Mouse (Mus musculus) heart, embryonic 10.5 days (tissue): ENCODE results near the gene Coa5. TPM values are rescaled to one million over a fixed set of nuclear protein-coding genes. Genes with fewer than 3 reads are reported as not detected.

ENCODE experiments used
- DNase-seq: peaks from one replicate; pipeline ENCODE4 v3.0.0-alpha.2; 2017; ENCODE audit warnings: low spot score
- H3K27ac ChIP-seq: fragments of 300-500 bp; sonication (generic); 2 replicates; pipeline ENCODE4 v1.5.1; 2016; ENCODE audit warnings: mild to moderate bottlenecking
- H3K27me3 ChIP-seq: fragments of 300-500 bp; sonication (generic); 2 replicates; pipeline ENCODE4 v1.6.1; 2016; ENCODE audit warnings: mild to moderate bottlenecking; ENCODE audit not compliant: poor library complexity, insufficient read depth, severe bottlenecking
- H3K36me3 ChIP-seq: fragments of 300-500 bp; sonication (generic); 2 replicates; pipeline ENCODE4 v1.6.1; 2016; ENCODE audit warnings: mild to moderate bottlenecking, moderate library complexity
- H3K4me1 ChIP-seq: fragments of 300-500 bp; sonication (generic); 2 replicates; pipeline ENCODE4 v1.6.1; 2016; ENCODE audit warnings: mild to moderate bottlenecking
- H3K4me3 ChIP-seq: fragments of 300-500 bp; sonication (generic); 2 replicates; pipeline ENCODE4 v1.5.1; 2016; ENCODE audit warnings: mild to moderate bottlenecking, moderate library complexity
- H3K9me3 ChIP-seq: fragments of 300-500 bp; sonication (generic); 2 replicates; pipeline ENCODE4 v1.6.1; 2016; ENCODE audit warnings: mild to moderate bottlenecking, moderate library complexity
- WGBS: fragments of 180-500 bp; shearing (Covaris S2); methylation state at CpG from one replicate; pipeline ENCODE4 v1.1.7; 2016; 5-methylcytosine and 5-hydroxymethylcytosine counted together
- polyA plus RNA-seq: library from polyadenylated mRNA; unstranded; fragments of >200 nt; fragmentation: Nextera tagmentation; extraction: Ambion mirVana; gene quantifications from 2 replicates; pipeline ENCODE4 v1.2.1, GENCODE M21; 2016

Coa5 gene
- polyA plus RNA-seq, 1 experiment from 2014 or later = 71.4 TPM

DNA sequence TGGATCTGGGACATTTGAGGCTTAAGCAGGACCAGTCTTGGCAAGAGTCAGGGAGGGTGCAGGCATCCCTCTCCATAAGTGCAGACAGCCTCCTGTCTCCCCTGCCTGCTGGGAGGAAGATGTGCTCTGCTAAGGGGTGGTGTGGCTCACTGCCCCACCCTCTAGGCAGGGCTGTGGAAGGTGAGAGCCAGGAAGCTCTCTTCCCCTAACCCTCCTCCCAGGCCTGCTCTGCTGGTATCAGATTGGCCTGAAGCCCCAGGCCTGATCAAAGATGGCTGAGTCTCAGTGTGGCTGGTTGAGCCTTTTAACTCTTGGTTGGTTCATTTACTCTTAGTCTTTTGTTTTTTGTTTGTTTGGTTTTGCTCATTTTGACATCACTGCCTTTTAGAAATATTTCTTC is 20.3 kb downstream of the Coa5 start:
- H3K36me3 ChIP-seq = 0 out of 2 replicates have a peak, but pooled peaks cover 2% of the 10 kb centered on the region
- no peaks in the 10 kb centered on the region for H3K9me3 ChIP-seq
- no peaks in the 10 kb centered on the region for H3K4me1 ChIP-seq
- H3K27me3 ChIP-seq = no peaks in the 10 kb centered on the region
- no peak for DNase-seq
- no peak overlapping the region for H3K27ac ChIP-seq
- no peak overlapping the region for H3K4me3 ChIP-seq

DNA sequence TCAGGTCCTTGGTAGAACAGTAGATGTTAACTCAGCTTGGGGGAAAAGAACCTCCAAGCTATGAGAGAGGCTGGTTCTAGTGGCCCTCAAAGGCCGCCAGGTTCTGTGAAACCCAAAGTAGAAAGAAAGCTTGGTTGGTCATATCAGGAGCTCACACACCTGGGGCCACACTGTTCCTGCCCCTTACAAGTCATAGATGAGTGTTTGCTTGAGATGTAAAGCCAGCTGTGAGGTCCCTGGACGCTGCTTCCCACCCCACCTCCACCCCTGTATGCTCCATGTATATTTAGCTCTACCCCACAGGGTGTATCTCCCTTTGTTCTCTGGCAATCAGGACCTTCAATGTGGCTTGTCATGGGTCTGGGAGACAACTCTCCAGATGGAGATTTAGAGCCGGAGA is 21.2 kb downstream of the Coa5 start:
- Histone ChIP-seq H3K4me3 (no peak overlapping the region), H3K4me1 (no peaks in the 10 kb centered on the region), H3K9me3 (no peaks in the 10 kb centered on the region), H3K27ac (no peak overlapping the region), H3K27me3 (no peaks in the 10 kb centered on the region), H3K36me3 (0 out of 2 replicates have a peak, but pooled peaks cover 2% of the 10 kb centered on the region)
- WGBS = 78% methylated on average over 3 of the region's 3 CpGs
- no peak for DNase-seq

DNA sequence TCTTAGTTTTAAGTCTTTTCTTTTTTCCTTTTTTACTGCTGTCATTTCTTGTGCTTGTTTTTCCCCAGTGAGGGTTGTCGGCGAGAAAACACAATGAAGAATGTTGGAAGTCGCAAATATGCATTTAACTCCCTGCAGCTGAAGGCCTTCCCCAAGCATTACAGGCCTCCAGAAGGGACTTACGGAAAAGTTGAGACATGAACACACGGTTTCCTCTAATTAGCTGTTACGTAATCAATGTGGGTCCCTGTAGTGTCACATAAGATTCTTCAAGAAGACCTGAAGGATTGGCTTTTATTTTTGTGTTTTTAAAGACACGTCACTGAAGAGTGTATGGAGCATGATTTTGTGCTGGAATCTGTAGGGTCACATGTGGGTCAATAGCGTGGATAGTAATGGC is 21.8 kb downstream of the Coa5 start:
- no peaks in the 10 kb centered on the region for H3K9me3 ChIP-seq
- H3K27ac ChIP-seq = no peak overlapping the region
- 84% methylated on average over 8 of the region's 8 CpGs for WGBS
- no peak for DNase-seq
- H3K27me3 ChIP-seq = no peaks in the 10 kb centered on the region
- 0 out of 2 replicates have a peak, but pooled peaks cover 2% of the 10 kb centered on the region for H3K36me3 ChIP-seq
- no peak overlapping the region for H3K4me3 ChIP-seq
- H3K4me1 ChIP-seq = no peaks in the 10 kb centered on the region

DNA sequence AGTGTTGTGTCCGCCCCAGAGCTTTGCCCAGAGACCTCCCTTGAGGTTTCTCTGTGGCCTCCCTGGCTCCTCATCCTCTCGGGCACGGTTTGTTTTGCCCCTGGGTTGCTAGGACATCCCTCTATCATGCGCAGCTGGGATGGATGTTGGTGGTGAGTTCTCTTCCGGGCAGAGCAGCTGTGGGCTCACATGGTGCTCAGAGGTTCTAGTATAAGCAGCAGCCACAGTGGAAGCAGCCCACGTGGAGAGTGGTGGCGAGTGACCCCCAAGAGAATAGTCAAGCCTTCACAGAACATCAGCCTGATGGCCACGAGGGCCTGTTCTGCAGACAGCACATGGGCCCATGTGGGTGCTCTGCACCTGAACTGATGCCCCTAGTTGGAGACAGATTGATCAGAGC is 22.7 kb downstream of the Coa5 start:
- Histone ChIP-seq H3K4me3 (no peak overlapping the region), H3K9me3 (no peaks in the 10 kb centered on the region), H3K36me3 (0 out of 2 replicates have a peak, but pooled peaks cover 2% of the 10 kb centered on the region), H3K4me1 (no peaks in the 10 kb centered on the region), H3K27me3 (no peaks in the 10 kb centered on the region), H3K27ac (no peak overlapping the region)
- no peak for DNase-seq
- WGBS = 87% methylated on average over 8 of the region's 8 CpGs

DNA sequence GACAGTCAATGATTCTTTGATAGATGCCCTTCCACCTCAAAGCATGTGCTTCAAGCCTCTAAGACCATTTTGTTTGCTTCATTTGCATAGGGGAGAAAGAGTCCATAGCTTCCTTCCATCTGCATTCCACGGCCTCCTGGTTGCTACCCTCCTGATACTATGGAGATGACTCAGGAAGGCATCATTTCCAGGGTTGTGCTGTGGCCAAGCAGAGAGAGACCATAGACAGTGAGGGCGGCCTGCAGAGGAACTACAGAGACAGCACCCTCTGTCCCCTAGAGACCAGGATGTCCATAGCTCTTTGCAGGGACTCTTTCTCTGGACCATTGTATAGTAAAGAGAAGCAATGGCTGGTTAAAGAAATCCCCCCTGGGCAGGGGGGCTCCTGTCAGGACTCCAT is 24.8 kb downstream of the Coa5 start:
- Histone ChIP-seq H3K9me3 (no peaks in the 10 kb centered on the region), H3K4me3 (no peak overlapping the region), H3K36me3 (0 out of 2 replicates have a peak, but pooled peaks cover 2% of the 10 kb centered on the region), H3K27ac (no peak overlapping the region), H3K27me3 (no peaks in the 10 kb centered on the region), H3K4me1 (no peaks in the 10 kb centered on the region; the same call in 1 of the 2 replicates)
- WGBS = 84% methylated on average over 2 of the region's 2 CpGs
- DNase-seq = no peak

DNA sequence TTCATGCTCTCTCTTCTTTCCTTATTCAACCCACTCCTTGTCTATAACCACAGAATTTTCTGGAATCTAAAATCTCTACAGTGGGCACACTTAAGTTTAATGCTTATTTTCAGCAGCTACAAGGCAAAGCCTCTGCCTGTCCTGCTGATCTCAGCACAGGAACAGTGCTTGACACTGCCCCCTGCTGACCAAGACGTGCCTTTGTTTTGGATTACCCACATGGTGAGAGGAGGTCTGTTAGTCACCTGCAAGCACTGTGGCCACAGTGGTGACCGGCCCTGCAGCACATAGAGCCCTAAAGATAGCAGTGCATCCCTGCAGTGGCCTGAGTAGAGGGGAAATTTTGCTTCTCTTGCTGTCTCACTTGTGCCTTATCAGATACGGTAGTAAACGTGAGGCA is 28.2 kb downstream of the Coa5 start:
- Histone ChIP-seq H3K4me1 (peaks cover 32% of the 10 kb centered on the region), H3K9me3 (no peaks in the 10 kb centered on the region), H3K36me3 (0 out of 2 replicates have a peak, but pooled peaks cover 2% of the 10 kb centered on the region), H3K4me3 (no peak overlapping the region), H3K27ac (no peak overlapping the region), H3K27me3 (no peaks in the 10 kb centered on the region)
- WGBS = 50% methylated on average over 4 of the region's 4 CpGs
- no peak for DNase-seq

DNA sequence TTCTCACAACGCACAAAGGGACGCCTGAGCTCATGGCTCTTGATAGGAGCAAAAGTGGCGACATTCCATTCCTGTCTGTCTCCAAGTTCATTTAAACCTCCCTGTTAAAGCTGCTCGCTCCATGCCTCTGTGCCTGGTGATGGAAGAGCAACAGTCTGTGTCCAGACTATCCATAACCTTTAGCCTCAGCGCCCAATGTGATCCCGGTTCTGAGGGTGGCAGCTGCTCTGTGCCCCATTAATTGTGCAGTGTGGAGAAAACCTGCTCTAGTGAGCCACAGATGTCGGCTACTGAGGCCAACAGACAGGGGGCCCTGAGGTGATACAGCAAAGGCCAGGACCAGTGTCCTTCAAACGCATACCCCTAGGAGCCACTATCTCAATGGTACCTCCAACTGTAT is 30.2 kb downstream of the Coa5 start:
- Histone ChIP-seq H3K36me3 (peaks cover 2% of the 10 kb centered on the region; the same call in 1 of the 2 replicates), H3K27me3 (no peaks in the 10 kb centered on the region), H3K27ac (peak overlapping the region; percentile 71; the same call in 1 of the 2 replicates), H3K9me3 (no peaks in the 10 kb centered on the region), H3K4me3 (0 out of 2 replicates have a peak overlapping the region, but pooled peaks have one; percentile 15), H3K4me1 (peaks cover 35% of the 10 kb centered on the region)
- WGBS = 44% methylated on average over 8 of the region's 8 CpGs
- no peak for DNase-seq

DNA sequence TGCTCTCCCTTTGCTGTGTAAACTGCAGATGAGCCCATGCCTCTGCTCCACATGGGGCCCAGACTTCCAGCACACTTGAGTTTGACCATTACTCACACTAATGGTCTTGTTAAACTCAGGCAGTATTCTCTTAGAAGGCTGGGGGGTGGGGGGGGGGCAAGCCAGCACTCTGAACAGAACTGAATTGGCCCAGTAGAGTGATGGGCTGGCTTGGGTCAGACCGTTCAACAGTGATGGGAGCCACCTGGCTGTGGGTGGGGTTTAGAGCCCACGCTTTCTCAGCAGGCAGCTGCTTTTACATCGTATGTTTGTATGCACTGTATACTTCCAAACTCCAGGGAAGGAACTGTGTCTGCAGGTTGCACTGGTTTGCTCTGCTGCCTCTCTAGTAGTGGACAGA is 30.9 kb downstream of the Coa5 start:
- Histone ChIP-seq H3K27me3 (no peaks in the 10 kb centered on the region), H3K9me3 (no peaks in the 10 kb centered on the region), H3K27ac (peak overlapping the region; percentile 71), H3K4me1 (peaks cover 35% of the 10 kb centered on the region), H3K4me3 (no peak overlapping the region), H3K36me3 (peaks cover 4% of the 10 kb centered on the region; the same call in 1 of the 2 replicates)
- WGBS = 41% methylated on average over 3 of the region's 3 CpGs
- DNase-seq = no peak

DNA sequence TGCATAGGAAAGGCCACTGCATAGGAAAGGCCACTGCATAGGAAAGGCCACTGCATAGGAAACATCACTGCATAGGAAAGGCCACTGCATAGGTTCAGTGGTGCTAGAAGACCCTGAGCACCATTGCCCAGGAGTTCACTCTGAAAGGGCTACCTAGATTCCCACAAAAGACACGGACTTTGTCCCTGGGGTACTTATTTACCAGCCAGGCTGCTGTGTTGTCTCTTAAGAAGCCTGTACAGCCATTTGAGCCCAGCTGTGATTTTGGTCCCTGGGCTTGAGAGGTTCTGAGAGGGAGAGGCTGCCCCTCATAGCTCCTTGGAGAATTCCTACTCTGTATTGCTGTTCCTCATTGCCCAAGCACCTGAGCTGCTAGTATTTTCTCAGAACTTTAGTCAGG is 33.4 kb downstream of the Coa5 start:
- H3K9me3 ChIP-seq = no peaks in the 10 kb centered on the region
- 55% methylated on average over 1 of the region's 1 CpGs for WGBS
- H3K27ac ChIP-seq = no peak overlapping the region
- no peak overlapping the region for H3K4me3 ChIP-seq
- no peaks in the 10 kb centered on the region for H3K27me3 ChIP-seq
- no peak for DNase-seq
- peaks cover 35% of the 10 kb centered on the region for H3K4me1 ChIP-seq
- H3K36me3 ChIP-seq = peaks cover 13% of the 10 kb centered on the region; the same call in 1 of the 2 replicates

DNA sequence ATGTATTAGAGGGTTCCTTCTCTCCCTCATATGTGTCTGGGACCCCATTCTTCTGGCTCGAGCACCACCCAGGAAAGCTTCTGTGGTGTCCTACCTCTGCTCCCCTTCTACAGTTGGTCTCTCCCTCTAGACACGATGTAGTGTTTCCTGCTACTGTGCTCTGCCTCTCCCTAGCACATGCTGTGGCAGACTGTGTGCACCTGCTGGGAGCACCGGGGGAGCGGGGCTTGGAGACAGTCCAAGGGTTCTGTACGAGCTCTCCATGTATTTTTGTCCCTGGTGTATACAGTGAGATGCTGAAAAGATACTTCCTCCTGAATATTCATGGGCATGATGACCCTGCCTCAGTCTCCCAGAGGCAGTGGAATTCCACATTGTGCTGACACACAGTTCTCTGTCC is 36.7 kb downstream of the Coa5 start:
- Histone ChIP-seq H3K27ac (no peak overlapping the region), H3K27me3 (no peaks in the 10 kb centered on the region), H3K36me3 (peaks cover 21% of the 10 kb centered on the region; the same call in 1 of the 2 replicates), H3K4me3 (no peak overlapping the region), H3K4me1 (peaks cover 22% of the 10 kb centered on the region), H3K9me3 (no peaks in the 10 kb centered on the region)
- no peak for DNase-seq
- 77% methylated on average over 5 of the region's 5 CpGs for WGBS

DNA sequence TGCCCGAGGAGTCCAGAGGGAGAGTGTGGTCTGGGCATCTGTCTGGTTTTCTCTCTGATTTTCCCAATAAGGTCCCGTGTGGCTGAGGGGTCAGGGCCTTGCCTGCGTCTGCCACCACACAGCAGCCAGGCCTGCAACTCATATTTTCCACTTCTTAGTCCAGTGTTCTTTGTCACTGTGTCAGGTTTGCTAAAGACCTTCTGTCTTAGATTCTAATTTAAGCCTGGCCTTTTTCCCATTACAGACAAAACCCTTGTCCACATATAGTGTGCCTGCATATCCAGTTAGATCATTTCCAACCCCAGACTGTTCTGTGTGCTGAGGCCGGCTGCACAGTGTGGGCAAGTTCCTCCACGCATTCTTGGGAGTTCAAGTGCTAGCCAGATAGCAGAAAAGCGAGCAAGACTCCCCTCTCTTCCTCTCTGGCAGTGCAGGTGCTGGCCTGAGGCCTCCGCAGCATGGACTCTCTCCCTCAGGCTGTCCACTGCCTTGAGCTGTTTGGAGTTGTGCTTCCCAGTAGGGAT is 43.4 kb downstream of the Coa5 start:
- H3K36me3 ChIP-seq = peaks cover 8% of the 10 kb centered on the region; the same call in 1 of the 2 replicates
- H3K9me3 ChIP-seq = no peaks in the 10 kb centered on the region
- H3K4me3 ChIP-seq = no peak overlapping the region
- H3K27ac ChIP-seq = peak overlapping the region; percentile 84
- DNase-seq = no peak
- H3K27me3 ChIP-seq = no peaks in the 10 kb centered on the region
- H3K4me1 ChIP-seq = peaks cover 47% of the 10 kb centered on the region
- 37% methylated on average over 7 of the region's 7 CpGs for WGBS

DNA sequence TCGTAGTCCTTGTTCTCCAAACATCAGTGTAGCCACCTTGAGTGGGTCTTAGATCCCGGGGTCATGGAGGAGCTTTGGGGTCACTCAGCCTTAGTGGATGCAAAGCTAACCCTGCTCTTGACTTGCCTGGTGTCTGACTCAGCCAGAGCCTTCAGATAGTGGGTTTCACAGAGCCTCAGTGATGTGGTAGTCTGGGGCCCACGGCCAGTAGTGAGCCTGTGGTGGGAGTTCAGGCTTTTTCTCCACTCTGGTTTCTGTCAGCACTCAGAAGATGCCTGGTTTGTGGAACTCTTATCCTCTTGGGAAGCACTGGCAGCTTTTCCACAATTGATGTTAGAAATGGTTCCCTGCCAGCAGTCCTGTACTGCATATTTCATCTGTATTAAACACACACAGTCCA is 45.6 kb downstream of the Coa5 start:
- H3K9me3 ChIP-seq = no peaks in the 10 kb centered on the region
- H3K27ac ChIP-seq = 0 out of 2 replicates have a peak overlapping the region, but pooled peaks have one; percentile 22
- peaks cover 11% of the 10 kb centered on the region for H3K36me3 ChIP-seq
- WGBS = 63% methylated on average over 3 of the region's 3 CpGs
- H3K27me3 ChIP-seq = no peaks in the 10 kb centered on the region
- peaks cover 44% of the 10 kb centered on the region for H3K4me1 ChIP-seq
- DNase-seq = no peak
- H3K4me3 ChIP-seq = no peak overlapping the region

DNA sequence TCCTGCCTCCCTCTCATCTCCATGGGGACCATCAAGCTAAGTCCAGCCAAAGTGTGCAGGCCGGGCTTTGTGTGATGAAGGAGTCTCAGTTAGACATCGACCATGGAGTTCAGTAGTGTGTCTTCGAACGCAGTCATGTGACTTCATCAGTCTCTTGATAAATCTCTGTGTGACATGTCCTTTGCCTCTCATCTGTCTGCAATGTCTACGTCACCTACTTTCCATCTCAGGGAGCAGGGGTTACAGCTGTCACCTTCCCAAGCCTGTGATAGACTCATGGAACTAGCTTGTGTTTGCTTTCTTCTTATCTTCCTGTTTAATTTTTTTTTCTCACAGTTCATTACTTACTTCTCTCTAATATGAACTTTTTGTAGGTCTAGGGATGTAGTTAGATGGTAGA is 49.0 kb downstream of the Coa5 start:
- DNase-seq = no peak
- peaks cover 11% of the 10 kb centered on the region for H3K36me3 ChIP-seq
- no peaks in the 10 kb centered on the region for H3K9me3 ChIP-seq
- 92% methylated on average over 5 of the region's 5 CpGs for WGBS
- no peak overlapping the region for H3K27ac ChIP-seq
- H3K27me3 ChIP-seq = no peaks in the 10 kb centered on the region
- peaks cover 33% of the 10 kb centered on the region for H3K4me1 ChIP-seq
- H3K4me3 ChIP-seq = no peak overlapping the region

DNA sequence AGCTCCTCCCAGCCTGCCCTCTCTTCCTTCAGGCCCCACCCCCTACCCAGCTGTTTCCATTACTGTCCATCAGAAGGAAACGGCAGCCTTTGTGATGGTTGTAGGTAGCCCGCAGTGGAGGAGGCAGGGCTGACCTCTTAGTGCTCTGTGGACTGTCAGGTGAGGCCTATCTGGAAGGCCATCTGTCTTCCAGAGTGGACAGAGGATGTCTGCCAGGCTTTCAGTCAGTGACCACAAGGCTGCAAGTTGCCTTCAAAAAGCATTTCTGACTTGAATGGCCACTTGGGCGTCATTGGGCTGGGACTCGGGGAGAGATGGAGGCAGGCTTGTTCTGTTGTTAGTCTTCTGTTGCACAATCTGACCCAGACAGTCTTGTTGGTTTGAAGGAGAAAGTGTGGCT is 50.4 kb downstream of the Coa5 start:
- H3K4me3 ChIP-seq = no peak overlapping the region
- DNase-seq = no peak
- H3K27ac ChIP-seq = no peak overlapping the region
- no peaks in the 10 kb centered on the region for H3K9me3 ChIP-seq
- WGBS = 53% methylated on average over 4 of the region's 4 CpGs
- peaks cover 26% of the 10 kb centered on the region for H3K4me1 ChIP-seq
- no peaks in the 10 kb centered on the region for H3K27me3 ChIP-seq
- H3K36me3 ChIP-seq = peaks cover 18% of the 10 kb centered on the region
